Mouse (Mus musculus): ENCODE measurements around the gene Mau2.

DNA sequence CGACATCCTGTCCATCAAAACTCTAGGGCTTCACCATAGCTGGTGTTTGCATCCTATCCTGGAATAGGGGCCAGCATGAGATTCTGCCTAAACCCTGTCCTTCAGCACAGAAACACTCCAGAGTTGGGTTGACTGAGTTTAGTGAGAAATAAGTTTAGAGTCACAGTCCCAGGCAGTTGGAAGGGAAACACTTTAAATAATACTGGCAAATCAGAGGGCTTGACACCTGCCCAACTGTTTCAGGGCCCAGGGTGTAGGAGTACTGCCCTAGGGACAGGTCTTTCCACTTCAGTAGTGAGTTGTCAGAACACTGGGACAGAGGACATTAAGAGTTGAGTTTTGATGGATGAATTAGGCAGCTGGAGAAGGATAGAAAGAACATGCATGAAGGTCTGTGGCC, 43.6 kb upstream of the Mau2 start:
- TF ChIP-seq CTCF (IDR thresholded peaks at IDR 0.05; ENCODE audit: borderline replicate concordance, insufficient read depth, low read length) (no peak), POLR2A (IDR thresholded peaks at IDR 0.05; ENCODE audit: low read depth, low read length) (no peak)

All from embryonic fibroblast, embryonic 13.5 days (primary cell).